Mouse (Mus musculus) frontal cortex, adult 2 months (tissue): ENCODE results near the gene Whrn. TPM values are rescaled to one million over a fixed set of nuclear protein-coding genes. Genes with fewer than 3 reads are reported as not detected.

Experiments used
- DNase-seq, 2 experiments: peaks; one replicate each; pipeline ENCODE4 v3.0.0; 2022; ENCODE audit warnings: low spot score in 1 of 2; ENCODE audit errors: extremely low spot score in 1 of 2
- polyA plus RNA-seq: library from polyadenylated mRNA; depleted of rRNA; stranded (reverse); fragments of >200 nt; gene quantifications from 2 replicates; pipeline ENCODE4 v1.2.3, GENCODE M21; 2012; rRNA removed

The Whrn gene
- polyA plus RNA-seq = 38.7 and 44.1 TPM in 2 replicates

DNA sequence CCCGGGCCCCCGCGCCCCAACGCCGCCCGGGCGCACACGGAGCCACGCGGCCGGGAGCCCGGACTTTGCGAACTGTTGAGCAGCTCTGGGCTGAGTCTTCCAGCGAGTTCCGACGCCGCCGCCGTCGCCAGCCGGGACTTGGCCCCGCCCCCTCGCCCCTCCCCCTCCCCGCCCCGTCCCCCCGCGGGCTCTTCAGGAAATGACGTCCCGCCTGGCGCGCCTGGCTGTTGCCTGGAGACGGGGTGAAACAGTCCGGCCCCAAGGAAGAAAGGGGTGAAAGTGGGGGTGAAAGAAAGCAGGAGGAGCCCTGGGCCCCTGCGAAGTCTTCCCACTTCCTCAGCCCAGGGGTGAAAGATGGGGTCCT is at the start of gene Whrn:
TSS of gene Whrn (minus strand) at position 77 of the 364 bp plus-strand sequence.
- peak in 1 of 2 experiments; percentile 58 for DNase-seq

- DNase-seq = no peak
Measured at GRCm38 (mm10) chr4:63545231-63545958, 49.6 kb upstream of the Whrn start.

DNA sequence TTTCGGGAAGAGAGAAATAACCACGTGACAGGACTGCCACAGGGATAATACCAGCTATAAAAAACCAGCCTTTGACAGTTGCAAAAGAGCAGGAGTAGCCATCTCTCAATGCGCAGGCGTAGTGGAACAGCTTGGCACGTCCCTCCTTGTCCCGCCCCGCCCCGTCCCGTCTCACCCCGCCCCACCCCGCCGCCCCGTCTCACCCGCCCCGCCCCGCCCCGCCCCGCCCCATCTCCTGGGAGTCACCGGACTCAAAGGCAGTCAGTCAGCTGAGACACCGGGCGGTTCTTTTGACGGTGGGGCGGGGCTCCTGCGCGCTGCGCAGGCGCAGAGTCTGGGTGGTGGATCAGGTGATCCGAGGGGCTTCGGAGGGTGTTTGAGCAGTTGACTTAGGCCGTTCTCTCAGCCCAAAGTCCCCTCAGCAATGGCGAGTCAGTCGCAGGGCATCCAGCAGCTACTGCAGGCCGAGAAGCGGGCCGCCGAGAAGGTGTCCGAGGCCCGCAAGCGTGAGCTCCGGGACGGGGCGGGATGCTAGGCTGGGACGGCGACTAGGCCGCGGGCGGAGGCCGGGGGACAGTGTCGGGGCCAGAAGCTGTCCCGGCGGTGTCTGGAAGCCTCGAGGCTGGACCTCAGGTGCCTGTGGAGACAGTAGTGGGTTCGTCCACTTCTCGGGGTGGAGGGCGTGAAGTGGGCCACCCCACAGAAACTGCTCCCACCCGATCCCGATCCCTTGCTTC is 48.9 kb upstream of the Whrn start, which contains the start of gene Atp6v1g1:
TSS of gene Atp6v1g1 (plus strand) at position 279 of the 737 bp plus-strand sequence.
- DNase-seq = peak; percentile 92 to 95

DNA sequence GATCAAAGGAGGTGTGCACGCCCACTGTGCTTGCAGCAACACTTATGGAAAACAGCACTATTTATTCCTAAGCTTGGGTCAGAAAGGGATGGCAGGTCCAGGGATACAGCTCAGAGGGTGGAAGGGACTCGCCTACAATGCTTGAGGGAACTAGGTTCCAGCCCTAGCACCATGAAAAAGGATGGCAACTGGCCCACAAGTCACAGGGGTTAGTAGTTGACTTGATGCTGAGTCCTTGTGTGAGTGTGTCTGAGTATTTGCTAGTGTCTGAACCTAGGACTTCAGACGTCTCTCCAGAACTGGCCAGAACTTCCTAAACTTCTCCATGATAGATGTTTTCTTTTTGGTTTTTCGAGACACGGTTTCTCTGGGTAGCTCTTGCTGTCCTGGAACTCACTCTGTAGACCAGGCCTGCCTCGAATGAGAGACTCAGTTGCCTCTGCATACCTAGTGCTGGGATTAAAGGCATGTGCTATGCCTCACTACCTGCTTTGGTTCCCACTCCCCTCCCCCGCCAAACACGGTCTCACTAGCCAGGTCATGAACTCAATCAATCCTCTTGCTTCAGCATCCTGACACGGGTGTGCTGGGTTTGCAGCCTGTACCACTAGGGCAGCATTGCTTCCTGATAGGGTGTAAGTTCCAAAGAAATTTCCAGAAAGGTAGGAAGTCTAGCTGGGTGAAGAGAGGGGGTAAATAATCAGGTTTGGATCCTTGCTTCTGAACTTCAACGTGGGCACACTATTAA is 48.1 kb upstream of the Whrn start:
- no peak for DNase-seq

GRCm38 (mm10) chr4:63542209-63542608 is 46.4 kb upstream of the Whrn start:
- DNase-seq = no peak

DNA sequence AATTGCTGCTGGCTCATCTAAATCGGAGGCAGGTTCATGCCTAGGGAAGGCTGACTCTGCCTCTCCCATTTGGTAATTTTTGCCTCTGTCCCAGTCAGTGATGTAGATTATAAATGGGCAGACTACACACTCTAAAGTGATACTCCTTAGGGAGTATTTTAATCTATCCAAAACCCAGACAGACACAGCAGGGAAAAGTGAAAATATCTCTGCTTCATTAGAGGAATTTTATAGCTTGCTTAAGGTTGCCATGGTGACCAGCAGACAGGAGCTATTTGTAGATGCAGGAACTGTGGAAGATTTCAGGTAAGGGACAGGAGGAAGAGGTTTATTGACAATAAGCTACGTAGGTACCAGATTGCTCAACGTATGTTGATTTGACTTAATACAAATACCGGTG is 41.8 kb upstream of the Whrn start:
- no peak for DNase-seq

- no peak for DNase-seq
Measured at GRCm38 (mm10) chr4:63530409-63530808, 34.6 kb upstream of the Whrn start.

GRCm38 (mm10) chr4:63528946-63529345 is 33.2 kb upstream of the Whrn start:
- peak; percentile 58 to 67 for DNase-seq

DNA sequence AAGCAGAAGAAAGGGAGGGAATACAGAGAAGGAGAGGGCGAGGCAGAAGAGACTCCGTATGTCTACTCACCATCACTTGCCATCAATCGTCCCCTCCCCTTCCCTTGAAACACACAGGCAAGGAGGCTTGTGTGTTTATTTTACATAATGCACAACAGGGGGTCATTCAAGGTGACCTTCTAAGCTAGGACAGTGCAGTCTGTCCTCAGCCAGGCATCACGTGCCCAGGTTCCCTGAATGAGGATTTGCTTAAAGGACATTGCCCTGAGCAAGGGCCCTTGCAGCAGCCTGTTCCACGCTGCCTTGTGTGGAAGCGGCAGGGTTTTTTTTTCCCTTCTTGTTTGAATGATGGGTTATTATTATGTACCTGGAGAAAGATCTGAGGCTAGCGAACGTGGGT is 29.7 kb upstream of the Whrn start:
- no peak for DNase-seq

DNA sequence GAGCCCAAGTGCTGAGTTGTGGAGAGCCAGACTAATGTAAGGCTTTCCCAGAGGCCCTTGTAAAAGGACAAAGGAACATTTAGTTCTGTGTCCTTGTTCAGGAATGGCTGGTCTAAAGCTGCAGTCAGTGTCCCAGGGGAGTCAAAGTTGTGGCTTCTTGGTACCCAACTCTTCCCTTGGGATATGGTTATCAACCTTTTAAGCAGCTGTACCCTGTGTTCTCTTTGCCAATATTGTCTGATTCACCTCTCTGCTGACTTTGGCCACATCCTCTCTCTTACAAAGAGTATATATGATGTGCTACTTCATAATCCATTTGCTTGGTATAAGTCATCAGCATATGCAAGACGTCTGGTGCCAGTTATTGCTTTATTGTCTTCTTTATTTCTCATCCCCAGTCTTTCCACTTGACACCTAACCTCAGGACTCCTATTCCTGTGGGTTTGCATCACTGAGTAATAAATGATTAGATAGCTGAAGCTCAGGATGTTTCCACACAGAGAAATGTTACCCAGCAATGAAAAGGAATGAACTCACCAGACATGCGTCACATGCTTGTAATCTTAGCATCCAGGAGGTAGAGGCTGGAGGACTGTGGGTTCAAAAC is 26.1 kb upstream of the Whrn start:
- DNase-seq = no peak

GRCm38 (mm10) chr4:63515021-63515420 is 19.2 kb upstream of the Whrn start:
- DNase-seq = no peak

GRCm38 (mm10) chr4:63514454-63514984 is 18.7 kb upstream of the Whrn start:
- no peak for DNase-seq

DNA sequence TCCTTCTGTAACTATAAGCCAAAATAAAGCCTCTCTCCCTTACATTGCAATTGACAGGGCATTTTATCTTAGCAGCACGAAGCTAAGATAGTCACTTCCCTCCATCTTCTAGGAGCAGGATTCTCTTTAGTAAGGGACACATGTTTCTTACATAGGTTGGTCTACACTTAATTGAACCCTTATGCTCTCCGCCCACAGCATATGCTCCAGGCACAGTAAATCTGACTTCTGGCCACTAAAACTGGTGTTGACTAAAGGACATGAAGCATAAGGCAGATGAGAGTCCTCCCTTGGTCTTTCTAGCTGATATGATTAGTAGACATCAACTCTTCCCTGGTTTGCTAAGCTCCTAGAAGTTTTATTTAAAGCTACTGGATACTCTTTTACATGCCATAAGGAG is 17.1 kb upstream of the Whrn start:
- DNase-seq = no peak

GRCm38 (mm10) chr4:63508232-63508631 is 12.4 kb upstream of the Whrn start:
- DNase-seq = peak in 1 of 2 experiments; percentile 84

GRCm38 (mm10) chr4:63507478-63507877 is 11.7 kb upstream of the Whrn start:
- DNase-seq = peak in 1 of 2 experiments; percentile 58

GRCm38 (mm10) chr4:63503949-63504348 is 8.2 kb upstream of the Whrn start:
- DNase-seq = no peak

GRCm38 (mm10) chr4:63501050-63501449 is 5.3 kb upstream of the Whrn start:
- DNase-seq = no peak

DNA sequence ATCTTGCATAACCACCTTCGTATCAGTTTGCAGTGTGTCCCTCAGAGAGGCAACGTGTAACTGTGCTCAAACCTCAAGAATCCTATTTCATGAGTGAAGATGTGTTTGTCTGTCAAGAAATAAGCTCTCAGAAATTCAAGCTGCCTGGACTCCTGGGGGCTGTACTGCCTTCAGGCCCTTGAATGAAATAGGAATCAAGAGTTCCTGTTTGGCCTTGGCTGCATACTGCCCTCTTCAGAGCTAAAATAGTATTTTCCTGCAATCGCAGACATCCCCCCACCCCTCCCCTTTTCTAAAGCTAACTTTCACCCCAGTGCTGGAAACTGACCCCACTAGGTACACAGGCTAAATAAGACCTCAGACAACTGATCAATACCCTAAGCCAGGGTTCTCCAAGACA is 2.6 kb upstream of the Whrn start:
- no peak for DNase-seq

DNA sequence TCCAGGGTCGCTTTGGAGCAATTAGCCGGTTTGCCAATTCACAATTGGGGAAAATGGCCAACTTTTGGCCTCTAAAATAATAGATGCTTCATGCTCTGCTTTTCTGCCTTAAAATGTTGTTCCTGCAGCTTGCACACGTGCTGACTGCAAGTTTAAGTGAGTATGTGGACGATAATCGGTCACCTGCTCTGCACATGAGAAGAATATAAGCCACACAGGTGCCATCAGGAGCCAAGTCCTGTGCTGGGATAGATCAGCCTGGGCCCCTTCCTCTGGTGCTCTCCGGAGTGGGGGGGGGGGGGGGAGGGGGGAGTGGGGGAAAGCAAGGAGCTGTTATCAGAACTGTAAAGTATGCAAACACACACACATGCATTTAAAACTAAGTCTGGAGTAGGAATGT is 521 bp upstream of the Whrn start:
- no peak for DNase-seq
